Mouse (Mus musculus): ENCODE data around the gene Tcte2. TPM values are rescaled to one million over a fixed set of nuclear protein-coding genes. Genes with fewer than 3 reads are reported as not detected.

The Tcte2 gene
- 4.2 TPM for polyA plus RNA-seq (2014; fragmentation: Illumina TruSeq; extraction: RNeasy Lipid Tissue Mini Kit (QIAGEN cat#74804); ENCODE audit: low read depth, low replicate concordance)

DNA sequence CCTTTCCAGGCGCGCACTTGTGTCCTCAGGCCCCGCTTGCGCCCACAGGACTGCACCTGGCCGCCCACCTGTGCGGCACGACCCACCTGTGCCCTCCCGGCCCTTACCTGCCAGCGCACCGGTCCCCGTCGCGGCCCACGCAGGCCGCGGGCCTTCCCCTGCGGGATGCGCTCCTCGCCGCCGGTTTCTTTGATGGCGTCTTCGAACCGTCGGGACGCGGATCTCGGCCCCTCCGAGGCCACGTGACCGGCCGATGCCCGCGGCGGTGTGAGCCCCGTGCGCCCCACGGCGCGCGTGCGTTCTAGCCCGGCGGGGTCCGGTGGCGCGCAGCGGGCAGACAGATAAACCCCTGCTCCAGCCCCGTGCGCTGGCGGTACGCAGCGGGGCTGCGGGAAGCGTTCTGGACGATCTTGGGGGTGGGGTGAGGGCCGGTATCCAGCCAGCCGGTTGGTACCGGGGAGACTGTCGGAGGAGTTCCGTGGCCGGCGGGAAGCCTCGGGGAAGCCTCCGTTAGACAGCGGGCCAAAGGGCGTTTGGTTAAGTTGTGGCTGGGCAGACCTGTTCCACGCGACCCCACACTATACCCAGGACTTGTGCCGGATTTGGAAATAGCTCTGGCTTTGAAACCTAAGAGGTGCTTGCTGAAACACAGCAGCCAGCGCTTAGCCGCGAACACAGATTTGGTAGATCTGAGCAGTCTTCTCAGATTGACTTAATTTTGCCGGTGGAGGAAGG is at the start of gene Tcte2:
Gene Tcte2 (minus strand): TSS at position 647 of the 735 bp plus-strand sequence.

GRCm38 (mm10) chr17:13759853-13760627 is 1.6 kb downstream of the Tcte2 start, which contains the start of gene Afdn:
Afdn (plus strand) TSS chr17:13760539.

Other genes with a start within 250 kb of the Tcte2 start
- 112 TPM for gene Afdn, start 1.3 kb downstream of the Tcte2 start, polyA plus RNA-seq (2014; fragmentation: Illumina TruSeq; extraction: RNeasy Lipid Tissue Mini Kit (QIAGEN cat#74804); ENCODE audit: low read depth, low replicate concordance)
- not detected for gene Gm7168, start 186.5 kb upstream of the Tcte2 start, polyA plus RNA-seq (2014; fragmentation: Illumina TruSeq; extraction: RNeasy Lipid Tissue Mini Kit (QIAGEN cat#74804); ENCODE audit: low read depth, low replicate concordance)
- not detected for gene Gm7356, start 241.9 kb upstream of the Tcte2 start, polyA plus RNA-seq (2014; fragmentation: Illumina TruSeq; extraction: RNeasy Lipid Tissue Mini Kit (QIAGEN cat#74804); ENCODE audit: low read depth, low replicate concordance)

Data from kidney, adult 10 weeks (tissue).